Mouse (Mus musculus) intestine, embryonic 14.5 days (tissue): ENCODE data around the gene Kcnk3. TPM values are rescaled to one million over a fixed set of nuclear protein-coding genes. Genes with fewer than 3 reads are reported as not detected.

Experiments used
- ATAC-seq: fragments of 200-750 bp; cut with Nextera tagmentation; replicated peaks from 2 replicates; pipeline ENCODE4 v1.8.0; 2017; ENCODE audit warnings: low read depth, moderate number of reproducible peaks, moderate TSS enrichment, moderate library complexity; ENCODE audit not compliant: low FRiP score, low TSS enrichment
- DNase-seq: peaks from one replicate; pipeline ENCODE4 v3.0.0-alpha.2; 2018; ENCODE audit warnings: low spot score
- H3K27ac ChIP-seq: fragments of 300-500 bp; sonication (generic); 2 replicates; pipeline ENCODE4 v1.5.1; 2014; ENCODE audit warnings: low read depth, mild to moderate bottlenecking, control low read depth
- H3K27me3 ChIP-seq: fragments of 300-500 bp; sonication (generic); replicated peaks from 2 replicates; pipeline ENCODE4 v1.6.1; 2014; ENCODE audit warnings: low read length, control low read depth; ENCODE audit not compliant: control insufficient read depth, insufficient read depth
- H3K36me3 ChIP-seq: fragments of 300-500 bp; sonication (generic); 2 replicates; pipeline ENCODE4 v1.6.1; 2014; ENCODE audit warnings: low read length, control low read depth; ENCODE audit not compliant: control insufficient read depth, insufficient read depth
- H3K4me1 ChIP-seq: fragments of 300-500 bp; sonication (generic); replicated peaks from 2 replicates; pipeline ENCODE4 v1.6.1; 2014; ENCODE audit warnings: low read length, control low read depth, mixed read lengths; ENCODE audit not compliant: control insufficient read depth, insufficient read depth
- H3K4me2 ChIP-seq: fragments of 300-500 bp; sonication (generic); 2 replicates; pipeline ENCODE4 v1.6.1; 2014; ENCODE audit warnings: low read length
- H3K4me3 ChIP-seq: fragments of 300-500 bp; sonication (generic); 2 replicates; pipeline ENCODE4 v1.5.1; 2014; ENCODE audit warnings: low read depth, low read length, control low read depth, mixed read lengths
- H3K9ac ChIP-seq: fragments of 300-500 bp; sonication (generic); 2 replicates; pipeline ENCODE4 v1.6.1; 2014; ENCODE audit warnings: mild to moderate bottlenecking, low read length
- H3K9me3 ChIP-seq: fragments of 300-500 bp; sonication (generic); 2 replicates; pipeline ENCODE4 v1.6.1; 2016; ENCODE audit warnings: low read length, control low read depth; ENCODE audit not compliant: control insufficient read depth
- WGBS: fragments of 180-500 bp; shearing (Covaris S2); extraction: QIAGEN DNeasy Blood & Tissue Kit; methylation state at CpG from one replicate; pipeline ENCODE4 v1.1.7; 2014; 5-methylcytosine and 5-hydroxymethylcytosine counted together
- polyA plus RNA-seq: library from polyadenylated mRNA; unstranded; fragments of >200 nt; fragmentation: Nextera tagmentation; extraction: Ambion mirVana; gene quantifications from 2 replicates; pipeline ENCODE4 v1.2.1, GENCODE M21; 2014

Kcnk3 gene
- polyA plus RNA-seq, 1 experiment from 2014 or later, result 39.7 TPM

DNA sequence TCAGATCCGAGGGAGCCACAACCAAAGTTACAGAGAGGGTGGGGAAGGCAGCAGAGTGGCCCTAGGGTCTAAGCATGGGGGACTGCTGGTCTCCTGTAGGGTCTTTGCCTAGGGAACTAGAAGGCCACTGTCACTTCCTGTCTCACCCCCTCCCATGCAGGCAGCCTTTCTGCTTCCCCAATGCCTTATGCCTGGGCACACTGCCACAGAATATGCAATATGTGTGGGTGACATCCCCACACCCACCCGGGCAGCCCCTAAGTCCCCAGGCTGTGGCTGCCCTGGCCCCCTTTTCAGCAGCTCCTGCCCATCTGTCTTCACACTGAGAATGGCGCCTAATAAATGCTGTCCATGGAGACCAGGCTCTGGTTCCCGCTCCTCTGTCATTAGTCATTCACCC lies 36.9 kb downstream of the Kcnk3 start:
- no peak overlapping the region for H3K27ac ChIP-seq
- H3K4me2 ChIP-seq, result no peak overlapping the region
- no peak overlapping the region for H3K9ac ChIP-seq
- H3K36me3 ChIP-seq, result no peaks in the 10 kb centered on the region
- peaks cover 10% of the 10 kb centered on the region; the same call in 1 of the 2 replicates for H3K27me3 ChIP-seq
- WGBS, result 36% methylated on average over 4 of the region's 4 CpGs
- H3K4me3 ChIP-seq, result no peak overlapping the region
- H3K4me1 ChIP-seq, result peaks cover 14% of the 10 kb centered on the region; the same call in 1 of the 2 replicates
- no peak for ATAC-seq
- no peak for DNase-seq
- no peaks in the 10 kb centered on the region for H3K9me3 ChIP-seq

DNA sequence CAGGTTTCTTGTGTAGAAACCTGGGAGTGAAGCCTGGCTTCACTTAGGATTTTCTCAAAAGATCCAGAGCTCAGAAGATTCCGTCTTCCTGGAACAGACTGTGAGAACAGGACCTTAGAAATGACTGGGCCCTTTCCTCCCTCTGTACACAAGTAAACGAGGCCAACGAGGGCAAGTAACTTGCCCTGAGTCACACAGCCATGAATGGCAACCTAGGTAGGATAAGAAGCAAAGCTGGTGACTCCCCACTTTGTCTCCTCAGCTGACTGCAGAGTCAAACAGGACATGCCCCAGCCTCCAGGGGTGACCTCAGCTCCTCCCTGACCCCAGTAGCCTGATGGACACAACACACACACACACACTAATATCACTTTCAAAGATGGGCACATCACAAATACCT lies 37.4 kb downstream of the Kcnk3 start:
- Histone ChIP-seq H3K4me1 (peaks cover 14% of the 10 kb centered on the region; the same call in 1 of the 2 replicates), H3K9me3 (no peaks in the 10 kb centered on the region), H3K27me3 (peaks cover 10% of the 10 kb centered on the region; the same call in 1 of the 2 replicates), H3K4me2 (no peak overlapping the region), H3K9ac (no peak overlapping the region), H3K4me3 (no peak overlapping the region), H3K36me3 (no peaks in the 10 kb centered on the region), H3K27ac (no peak overlapping the region)
- WGBS, result 68% methylated on average over 3 of the region's 3 CpGs
- DNase-seq (no peak), ATAC-seq (no peak)

DNA sequence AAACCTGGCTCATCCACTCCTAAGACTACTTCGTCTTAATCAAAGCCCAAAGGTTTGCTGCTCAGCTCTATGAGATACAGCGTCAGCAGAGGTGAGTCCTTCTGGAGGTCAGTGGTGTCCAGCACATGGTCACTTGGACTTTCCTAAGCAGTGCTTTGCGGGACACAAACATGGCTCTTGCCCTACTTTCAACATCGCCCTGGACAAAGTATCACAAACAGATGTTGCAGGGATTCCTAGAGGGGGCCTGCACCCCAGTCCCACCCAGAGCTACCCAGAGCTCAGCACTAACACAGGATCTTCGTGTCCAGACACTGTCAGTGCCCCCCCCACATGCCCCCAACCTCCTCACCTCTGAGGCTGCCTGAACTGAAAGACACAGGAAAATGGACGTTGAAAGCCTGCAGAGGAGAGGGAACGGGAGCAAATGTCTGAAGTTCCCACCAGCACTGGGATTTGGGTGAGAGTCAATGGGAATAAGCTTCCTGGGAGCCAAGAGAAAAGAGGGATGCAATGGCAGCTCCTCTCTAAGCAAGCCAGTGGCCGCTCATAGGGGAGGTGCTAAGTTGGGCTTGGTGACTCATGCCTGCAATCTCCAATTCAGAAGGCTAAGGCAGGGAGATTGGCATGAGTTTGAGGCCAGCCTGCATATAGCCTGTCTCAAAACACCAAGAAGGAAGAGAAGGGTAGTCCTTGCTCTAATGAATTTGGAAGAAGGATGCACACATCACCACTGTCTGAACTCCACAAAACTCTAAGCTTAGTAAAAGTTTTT lies 38.5 kb downstream of the Kcnk3 start:
- no peak for ATAC-seq

DNA sequence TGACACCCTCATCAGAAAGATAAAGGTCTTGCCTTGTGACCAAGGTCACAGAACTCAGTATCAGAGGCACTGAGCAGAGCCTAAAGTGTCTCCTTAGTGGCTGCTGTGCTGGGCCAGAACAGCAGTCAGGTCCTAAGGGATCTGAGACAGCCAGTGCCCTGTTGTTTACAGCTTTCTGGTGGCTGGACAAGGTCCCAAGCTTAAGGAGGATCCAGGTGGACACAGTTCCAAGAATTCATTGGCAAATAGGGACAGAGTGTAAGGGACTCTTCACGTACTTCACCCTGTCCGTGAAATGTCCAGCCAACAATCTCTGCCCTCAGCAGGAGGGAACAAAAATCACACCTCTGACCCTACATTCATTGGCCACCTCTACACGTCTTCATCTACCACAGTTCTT lies 40.5 kb downstream of the Kcnk3 start:
- Histone ChIP-seq H3K9ac (no peak overlapping the region), H3K4me2 (no peak overlapping the region), H3K36me3 (no peaks in the 10 kb centered on the region), H3K4me1 (0 out of 2 replicates have a peak, but pooled peaks cover 4% of the 10 kb centered on the region), H3K27me3 (no peaks in the 10 kb centered on the region), H3K9me3 (no peaks in the 10 kb centered on the region), H3K4me3 (no peak overlapping the region), H3K27ac (no peak overlapping the region)
- ATAC-seq, result no peak
- whole genome bisulfite sequencing, result 85% methylated on average over 3 of the region's 3 CpGs
- no peak for DNase-seq

More for the DNA sequence above, 38.5 kb downstream of the Kcnk3 start:
- Histone ChIP-seq H3K4me3 (no peak overlapping the region), H3K27ac (no peak overlapping the region), H3K27me3 (peaks cover 3% of the 10 kb centered on the region; the same call in 1 of the 2 replicates), H3K9ac (no peak overlapping the region), H3K9me3 (no peaks in the 10 kb centered on the region), H3K4me1 (peaks cover 14% of the 10 kb centered on the region; the same call in 1 of the 2 replicates), H3K4me2 (no peak overlapping the region), H3K36me3 (no peaks in the 10 kb centered on the region)
- DNase-seq, result no peak
- WGBS, result 78% methylated on average over 8 of the region's 8 CpGs

DNA sequence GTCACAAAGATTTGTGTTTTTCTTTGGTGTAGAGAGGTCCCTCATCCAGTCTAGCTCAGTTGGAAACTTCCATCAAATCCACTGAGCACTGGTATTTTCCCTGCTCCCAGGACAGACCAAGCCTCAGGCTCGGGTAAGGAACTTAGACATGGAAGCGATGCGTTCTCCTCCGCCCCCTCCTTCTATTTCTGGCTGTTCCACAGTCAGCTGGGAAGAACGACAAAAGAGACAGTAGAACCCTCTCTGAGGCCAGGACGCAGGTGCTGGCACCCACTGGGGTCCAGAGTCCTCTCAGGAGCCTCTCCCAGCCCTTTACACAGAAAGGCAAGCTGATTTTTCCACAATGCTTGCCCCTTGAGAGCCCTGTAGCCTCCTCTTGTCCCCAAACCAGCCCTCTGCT lies 42.4 kb downstream of the Kcnk3 start:
- no peak for ATAC-seq
- Histone ChIP-seq H3K36me3 (no peaks in the 10 kb centered on the region), H3K27ac (no peak overlapping the region), H3K27me3 (no peaks in the 10 kb centered on the region), H3K4me3 (no peak overlapping the region), H3K9me3 (no peaks in the 10 kb centered on the region), H3K9ac (no peak overlapping the region), H3K4me2 (no peak overlapping the region), H3K4me1 (no peaks in the 10 kb centered on the region)
- DNase-seq, result no peak
- WGBS, result 77% methylated on average over 6 of the region's 6 CpGs

DNA sequence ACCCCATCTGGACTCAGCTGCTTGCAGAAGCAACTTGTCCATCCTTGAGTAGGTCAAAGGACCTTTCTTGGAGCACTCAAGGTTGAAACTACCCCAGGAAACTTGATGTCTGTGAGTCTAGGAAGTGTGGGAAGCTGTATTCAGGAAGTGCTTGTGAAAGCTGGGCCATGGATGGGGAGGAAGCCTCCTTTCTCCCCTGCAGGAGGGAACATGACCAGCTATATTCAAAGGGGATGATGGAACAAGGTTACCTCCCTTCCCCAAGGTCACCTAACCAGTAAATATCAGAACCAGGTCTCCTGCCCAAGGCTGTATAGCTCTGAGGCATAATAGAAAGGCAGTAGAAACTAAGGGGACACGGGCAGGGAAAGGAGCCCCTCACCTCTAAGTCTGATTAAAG lies 44.2 kb downstream of the Kcnk3 start:
- 67% methylated on average over 1 of the region's 1 CpGs for WGBS
- Histone ChIP-seq H3K9ac (no peak overlapping the region), H3K27me3 (no peaks in the 10 kb centered on the region), H3K4me2 (no peak overlapping the region), H3K4me1 (no peaks in the 10 kb centered on the region), H3K9me3 (no peaks in the 10 kb centered on the region), H3K36me3 (no peaks in the 10 kb centered on the region), H3K4me3 (no peak overlapping the region), H3K27ac (no peak overlapping the region)
- no peak for DNase-seq
- no peak for ATAC-seq

DNA sequence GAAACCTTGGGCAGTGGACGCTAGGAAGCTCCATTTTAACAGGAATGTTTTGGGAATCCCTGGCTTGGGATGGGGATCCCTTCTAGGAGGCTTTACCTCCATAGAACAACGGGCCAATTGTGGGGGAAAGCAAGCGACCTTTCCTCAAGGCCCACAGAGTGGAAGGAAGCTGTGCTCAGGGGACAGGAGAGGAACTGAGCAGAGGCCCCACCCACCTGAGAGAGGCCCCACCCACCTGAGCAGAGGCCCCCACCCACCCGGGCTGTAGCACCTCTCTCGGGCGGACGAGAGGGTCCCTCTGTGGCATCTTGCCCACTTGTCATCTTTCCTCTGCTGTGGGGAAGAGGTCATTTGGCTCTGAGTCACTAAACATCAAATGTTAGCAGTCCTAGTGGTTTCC lies 49.0 kb downstream of the Kcnk3 start:
- DNase-seq (no peak), ATAC-seq (no peak)
- H3K36me3 ChIP-seq, result no peaks in the 10 kb centered on the region
- 0 out of 2 replicates have a peak, but pooled peaks cover 3% of the 10 kb centered on the region for H3K4me1 ChIP-seq
- H3K27me3 ChIP-seq, result no peaks in the 10 kb centered on the region
- no peaks in the 10 kb centered on the region for H3K9me3 ChIP-seq
- H3K9ac ChIP-seq, result no peak overlapping the region
- H3K4me2 ChIP-seq, result no peak overlapping the region
- no peak overlapping the region for H3K27ac ChIP-seq
- H3K4me3 ChIP-seq, result no peak overlapping the region
- 41% methylated on average over 7 of the region's 7 CpGs for WGBS

DNA sequence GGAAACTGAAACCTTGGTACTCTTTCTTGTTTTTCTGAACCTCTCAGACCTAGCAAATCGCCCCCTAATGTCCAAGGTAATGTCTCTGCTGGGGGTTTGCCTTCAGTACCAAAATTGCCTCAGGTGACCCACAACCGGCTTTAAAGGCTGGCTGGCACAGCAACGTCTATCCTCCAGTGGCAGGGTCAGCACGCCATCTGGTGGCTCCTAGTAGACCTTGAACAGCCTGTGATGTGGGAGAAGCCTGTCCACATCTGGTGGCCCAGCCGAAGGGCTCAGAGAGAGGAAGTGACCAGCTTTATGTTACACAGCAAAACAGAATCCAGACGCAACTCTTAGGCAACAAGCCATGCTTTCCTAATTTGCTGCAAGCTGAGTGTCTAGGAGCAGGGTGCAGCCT lies 50.1 kb downstream of the Kcnk3 start:
- DNase-seq (peak; percentile 87), ATAC-seq (peak; percentile 78; the same call in 1 of the 2 replicates)
- Histone ChIP-seq H3K4me2 (no peak overlapping the region), H3K27ac (no peak overlapping the region), H3K4me3 (no peak overlapping the region), H3K27me3 (no peaks in the 10 kb centered on the region), H3K4me1 (0 out of 2 replicates have a peak, but pooled peaks cover 3% of the 10 kb centered on the region), H3K36me3 (no peaks in the 10 kb centered on the region), H3K9me3 (no peaks in the 10 kb centered on the region), H3K9ac (no peak overlapping the region)
- 3% methylated on average over 6 of the region's 6 CpGs for WGBS
